Mouse (Mus musculus): Measurements from ENCODE around the gene Ttll11. TPM values are rescaled to one million over a fixed set of nuclear protein-coding genes. Genes with fewer than 3 reads are reported as not detected.
A peak's percentile ranks its signal among the peaks of the same experiment; 100 is the strongest.

Gene Ttll11
- 4.5 and 5.7 TPM in 2 replicates for polyA plus RNA-seq (2015; fragmentation: Nextera tagmentation; extraction: Ambion mirVana)

GRCm38 (mm10) chr2:35979644-35980021, at the start of gene Ttll11:
TSS of gene Ttll11 (minus strand) at chr2:35979913.
- H3K27ac ChIP-seq (replicated peaks) = peak within 1 kb of the TSS; percentile 89
- under 1% methylated on average over 42 of the region's 42 CpGs for WGBS
- H3K4me3 ChIP-seq (replicated peaks) = peak within 1 kb of the TSS; percentile 77
- H3K4me1 ChIP-seq = peaks cover 31% of the 10 kb centered on the region
- peak within 1 kb of the TSS; percentile 96 for H3K4me2 ChIP-seq
- peak; percentile 90 for ATAC-seq (ENCODE audit: low FRiP score)
- peak within 1 kb of the TSS; percentile 87 for H3K9ac ChIP-seq (replicated peaks)
- no peaks in the 10 kb centered on the region for H3K36me3 ChIP-seq
- H3K27me3 ChIP-seq (replicated peaks) = 0 out of 2 replicates have a peak, but pooled peaks cover under 1% of the 10 kb centered on the region
- no peaks in the 10 kb centered on the region for H3K9me3 ChIP-seq (replicated peaks)

- H3K4me2 ChIP-seq = no peak overlapping the region
- H3K27ac ChIP-seq (replicated peaks) = no peak overlapping the region
- 63% methylated on average over 3 of the region's 3 CpGs for WGBS
- H3K4me3 ChIP-seq (replicated peaks) = no peak overlapping the region
- no peaks in the 10 kb centered on the region for H3K9me3 ChIP-seq (replicated peaks)
- no peak for ATAC-seq (ENCODE audit: low FRiP score)
- H3K9ac ChIP-seq (replicated peaks) = no peak overlapping the region
- no peaks in the 10 kb centered on the region for H3K27me3 ChIP-seq (replicated peaks)
- peaks cover 9% of the 10 kb centered on the region for H3K4me1 ChIP-seq
- H3K36me3 ChIP-seq = no peaks in the 10 kb centered on the region
Observed at GRCm38 (mm10) chr2:36023291-36023690, 43.6 kb upstream of the Ttll11 start.

GRCm38 (mm10) chr2:36021385-36022159, 41.9 kb upstream of the Ttll11 start:
- peak overlapping the region; percentile 20; the same call in 1 of the 2 replicates for H3K9ac ChIP-seq (replicated peaks)
- peak; percentile 82 for ATAC-seq (ENCODE audit: low FRiP score)
- H3K9me3 ChIP-seq (replicated peaks) = no peaks in the 10 kb centered on the region
- H3K4me3 ChIP-seq (replicated peaks) = peak overlapping the region; percentile 34
- no peak overlapping the region for H3K27ac ChIP-seq (replicated peaks)
- H3K27me3 ChIP-seq (replicated peaks) = no peaks in the 10 kb centered on the region
- WGBS = 8% methylated on average over 32 of the region's 32 CpGs
- peak overlapping the region; percentile 63 for H3K4me2 ChIP-seq
- H3K4me1 ChIP-seq = peaks cover 9% of the 10 kb centered on the region
- no peaks in the 10 kb centered on the region for H3K36me3 ChIP-seq

- 54% methylated on average over 12 of the region's 12 CpGs for WGBS
- Histone ChIP-seq H3K27ac (replicated peaks) (no peak overlapping the region), H3K4me2 (no peak overlapping the region)
Observed at GRCm38 (mm10) chr2:36013010-36013409, 33.3 kb upstream of the Ttll11 start.

GRCm38 (mm10) chr2:36011331-36011825, 31.7 kb upstream of the Ttll11 start:
- ATAC-seq (ENCODE audit: low FRiP score) = peak; percentile 39; the same call in 1 of the 2 replicates
- under 1% methylated on average over 44 of the region's 44 CpGs for WGBS
- Histone ChIP-seq H3K27ac (replicated peaks) (no peak overlapping the region), H3K27me3 (replicated peaks) (peaks cover 32% of the 10 kb centered on the region), H3K4me3 (replicated peaks) (peak overlapping the region; percentile 48), H3K4me1 (peaks cover 10% of the 10 kb centered on the region), H3K9me3 (replicated peaks) (no peaks in the 10 kb centered on the region), H3K4me2 (peak overlapping the region; percentile 85), H3K36me3 (no peaks in the 10 kb centered on the region), H3K9ac (replicated peaks) (peak overlapping the region; percentile 54)

More at GRCm38 (mm10) chr2:36013010-36013409, 33.3 kb upstream of the Ttll11 start:
- ATAC-seq (ENCODE audit: low FRiP score) = no peak
- no peaks in the 10 kb centered on the region for H3K36me3 ChIP-seq
- H3K9me3 ChIP-seq (replicated peaks) = no peaks in the 10 kb centered on the region
- peaks cover 10% of the 10 kb centered on the region for H3K4me1 ChIP-seq
- peaks cover 32% of the 10 kb centered on the region for H3K27me3 ChIP-seq (replicated peaks)
- no peak overlapping the region for H3K9ac ChIP-seq (replicated peaks)
- H3K4me3 ChIP-seq (replicated peaks) = no peak overlapping the region

GRCm38 (mm10) chr2:36010579-36010978, 30.9 kb upstream of the Ttll11 start:
- peaks cover 32% of the 10 kb centered on the region for H3K27me3 ChIP-seq (replicated peaks)
- H3K4me1 ChIP-seq = peaks cover 10% of the 10 kb centered on the region
- no peaks in the 10 kb centered on the region for H3K36me3 ChIP-seq
- peak overlapping the region; percentile 85; the same call in 1 of the 2 replicates for H3K4me2 ChIP-seq
- no peak overlapping the region for H3K27ac ChIP-seq (replicated peaks)
- peak; percentile 15; the same call in 1 of the 2 replicates for ATAC-seq (ENCODE audit: low FRiP score)
- no peaks in the 10 kb centered on the region for H3K9me3 ChIP-seq (replicated peaks)
- no peak overlapping the region for H3K4me3 ChIP-seq (replicated peaks)
- WGBS = 42% methylated on average over 8 of the region's 8 CpGs
- no peak overlapping the region for H3K9ac ChIP-seq (replicated peaks)

GRCm38 (mm10) chr2:36009386-36009785, 29.7 kb upstream of the Ttll11 start:
- 20% methylated on average over 4 of the region's 4 CpGs for WGBS
- no peak overlapping the region for H3K4me2 ChIP-seq
- peaks cover 32% of the 10 kb centered on the region for H3K27me3 ChIP-seq (replicated peaks)
- ATAC-seq (ENCODE audit: low FRiP score) = peak; percentile 53; the same call in 1 of the 2 replicates
- no peaks in the 10 kb centered on the region for H3K9me3 ChIP-seq (replicated peaks)
- H3K9ac ChIP-seq (replicated peaks) = no peak overlapping the region
- no peak overlapping the region for H3K4me3 ChIP-seq (replicated peaks)
- no peak overlapping the region for H3K27ac ChIP-seq (replicated peaks)
- peaks cover 10% of the 10 kb centered on the region for H3K4me1 ChIP-seq
- H3K36me3 ChIP-seq = no peaks in the 10 kb centered on the region

- no peak for ATAC-seq (ENCODE audit: low FRiP score)
- Histone ChIP-seq H3K27ac (replicated peaks) (no peak overlapping the region), H3K9ac (replicated peaks) (no peak overlapping the region), H3K4me3 (replicated peaks) (no peak overlapping the region), H3K27me3 (replicated peaks) (peaks cover 26% of the 10 kb centered on the region), H3K9me3 (replicated peaks) (no peaks in the 10 kb centered on the region), H3K36me3 (no peaks in the 10 kb centered on the region), H3K4me1 (peaks cover 10% of the 10 kb centered on the region), H3K4me2 (no peak overlapping the region)
- 31% methylated on average over 1 of the region's 1 CpGs for WGBS
Observed at GRCm38 (mm10) chr2:36008071-36008470, 28.4 kb upstream of the Ttll11 start.

GRCm38 (mm10) chr2:36002188-36002587, 22.5 kb upstream of the Ttll11 start:
- H3K4me1 ChIP-seq = no peaks in the 10 kb centered on the region
- no peaks in the 10 kb centered on the region for H3K27me3 ChIP-seq (replicated peaks)
- H3K4me3 ChIP-seq (replicated peaks) = no peak overlapping the region
- H3K9me3 ChIP-seq (replicated peaks) = no peaks in the 10 kb centered on the region
- no peak overlapping the region for H3K27ac ChIP-seq (replicated peaks)
- no peak for ATAC-seq (ENCODE audit: low FRiP score)
- WGBS = 35% methylated on average over 6 of the region's 6 CpGs
- no peak overlapping the region for H3K9ac ChIP-seq (replicated peaks)
- no peak overlapping the region for H3K4me2 ChIP-seq
- no peaks in the 10 kb centered on the region for H3K36me3 ChIP-seq

- H3K4me1 ChIP-seq = no peaks in the 10 kb centered on the region
- no peak overlapping the region for H3K27ac ChIP-seq (replicated peaks)
- H3K27me3 ChIP-seq (replicated peaks) = no peaks in the 10 kb centered on the region
- no peak overlapping the region for H3K4me2 ChIP-seq
- H3K9me3 ChIP-seq (replicated peaks) = no peaks in the 10 kb centered on the region
- H3K9ac ChIP-seq (replicated peaks) = no peak overlapping the region
- WGBS = 82% methylated on average over 1 of the region's 1 CpGs
- no peak for ATAC-seq (ENCODE audit: low FRiP score)
- H3K36me3 ChIP-seq = no peaks in the 10 kb centered on the region
- no peak overlapping the region for H3K4me3 ChIP-seq (replicated peaks)
Observed at GRCm38 (mm10) chr2:36000390-36000789, 20.7 kb upstream of the Ttll11 start.

- Histone ChIP-seq H3K4me2 (no peak overlapping the region), H3K4me1 (no peaks in the 10 kb centered on the region), H3K36me3 (no peaks in the 10 kb centered on the region), H3K27ac (replicated peaks) (no peak overlapping the region), H3K9ac (replicated peaks) (no peak overlapping the region), H3K4me3 (replicated peaks) (no peak overlapping the region), H3K9me3 (replicated peaks) (no peaks in the 10 kb centered on the region), H3K27me3 (replicated peaks) (no peaks in the 10 kb centered on the region)
- no peak for ATAC-seq (ENCODE audit: low FRiP score)
Observed at GRCm38 (mm10) chr2:35999212-35999611, 19.5 kb upstream of the Ttll11 start.

GRCm38 (mm10) chr2:35998416-35998815, 18.7 kb upstream of the Ttll11 start:
- Histone ChIP-seq H3K4me2 (no peak overlapping the region), H3K9me3 (replicated peaks) (no peaks in the 10 kb centered on the region), H3K4me3 (replicated peaks) (no peak overlapping the region), H3K36me3 (no peaks in the 10 kb centered on the region), H3K4me1 (no peaks in the 10 kb centered on the region), H3K27me3 (replicated peaks) (no peaks in the 10 kb centered on the region), H3K9ac (replicated peaks) (no peak overlapping the region), H3K27ac (replicated peaks) (no peak overlapping the region)
- 85% methylated on average over 5 of the region's 5 CpGs for WGBS
- ATAC-seq (ENCODE audit: low FRiP score) = no peak
